Mouse (Mus musculus): ENCODE measurements around the gene Ttll12.

GRCm38 (mm10) chr15:83574731-83575351 lies 20.1 kb downstream of the Ttll12 start:
- TF ChIP-seq CTCF (IDR thresholded peaks at IDR 0.05; ENCODE audit: low read depth, low read length): no peak
- no peak for TF ChIP-seq POLR2A (IDR thresholded peaks at IDR 0.05; ENCODE audit: extremely low read depth, insufficient read depth, low read length)
